Mouse (Mus musculus) kidney, adult 2 months (tissue): ENCODE measurements at regions not wholly inside any gene's neighbourhood (a gene's known extent, or its start where the extent isn't known, plus 50 kb on each side); places are given as distances from the start of the nearest gene placed in this dataset.

ENCODE experiments used
- CTCF ChIP-seq: fragments of 200-500 bp; conservative IDR thresholded peaks from 2 replicates; pipeline ENCODE4 v1.5.1; 2011; ENCODE audit warnings: low read depth, mild to moderate bottlenecking, control low read depth, low read length, moderate library complexity, mixed read lengths; ENCODE audit not compliant: insufficient read depth, insufficient read length
- POLR2A ChIP-seq: fragments of 200-500 bp; IDR thresholded peaks from one replicate; pipeline ENCODE4 v1.6.1; 2011; ENCODE audit warnings: low read depth, low read length, control low read depth

- TF ChIP-seq CTCF (no peak), POLR2A (no peak)
These were observed 125.0 kb downstream of the Fam174b start for GRCm38 (mm10) chr7:73865086-73865485.
